Mouse (Mus musculus) MEL (cell line): ENCODE data around the gene Whrn. TPM values are rescaled to one million over a fixed set of nuclear protein-coding genes. Genes with fewer than 3 reads are reported as not detected.

Experiments used
- DNase-seq: peaks from one replicate; pipeline ENCODE4 v3.0.0; 2011; ENCODE audit warnings: low read depth, low spot score
- H3K27ac ChIP-seq: 2 replicates; pipeline ENCODE4 v1.5.1; 2012; ENCODE audit warnings: low read depth, mild to moderate bottlenecking, control low read depth, low read length, moderate library complexity; ENCODE audit not compliant: control insufficient read depth
- H3K27me3 ChIP-seq, 2 experiments: fragments of 150-350 bp in 1 of 2; sonication (generic) in 1 of 2; 2 replicates each; pipeline ENCODE4 v1.6.1; 2012; ENCODE audit warnings: low read length in 2 of 2, mild to moderate bottlenecking in 2 of 2, improper control_type of control experiment in 1 of 2, moderate library complexity in 1 of 2; ENCODE audit not compliant: insufficient read depth in 2 of 2, control insufficient read depth in 1 of 2
- H3K36me3 ChIP-seq, 2 experiments: 2 replicates each; pipeline ENCODE4 v1.6.1; 2012 to 2014; ENCODE audit warnings: low read length in 2 of 2, improper control_type of control experiment in 1 of 2, inconsistent platforms in 1 of 2, mild to moderate bottlenecking in 1 of 2; ENCODE audit not compliant: insufficient read depth in 2 of 2, control insufficient read depth in 1 of 2
- H3K4me1 ChIP-seq, 2 experiments: fragments of 150-350 bp in 1 of 2; sonication (generic) in 1 of 2; 2 replicates each; pipeline ENCODE4 v1.6.1; 2012; ENCODE audit warnings: low read length in 2 of 2, improper control_type of control experiment in 1 of 2, mild to moderate bottlenecking in 1 of 2; ENCODE audit not compliant: insufficient read depth in 2 of 2, control insufficient read depth in 1 of 2
- H3K4me3 ChIP-seq, 2 experiments: fragments of 150-350 bp in 1 of 2; sonication (generic) in 1 of 2; 2 replicates each; pipeline ENCODE4 v1.5.1; 2012; ENCODE audit warnings: low read depth in 2 of 2, low read length in 2 of 2, mild to moderate bottlenecking in 2 of 2, moderate library complexity in 2 of 2, control low read depth in 1 of 2, improper control_type of control experiment in 1 of 2; ENCODE audit not compliant: control insufficient read depth in 1 of 2, insufficient read depth in 1 of 2
- H3K79me2 ChIP-seq: 2 replicates; pipeline ENCODE4 v1.6.1; 2012; ENCODE audit warnings: mild to moderate bottlenecking, low read length, moderate library complexity; ENCODE audit not compliant: control insufficient read depth, poor library complexity, insufficient read depth
- H3K9ac ChIP-seq: 2 replicates; pipeline ENCODE4 v1.6.1; 2012; ENCODE audit warnings: low read depth, mild to moderate bottlenecking, control low read depth, low read length, moderate library complexity; ENCODE audit not compliant: control insufficient read depth, poor library complexity, severe bottlenecking
- H3K9me3 ChIP-seq: fragments of 150-350 bp; sonication (generic); replicated peaks from 2 replicates; pipeline ENCODE4 v1.6.1; 2012; ENCODE audit warnings: mild to moderate bottlenecking, low read length, improper control_type of control experiment, moderate library complexity; ENCODE audit not compliant: insufficient read depth
- BHLHE40 ChIP-seq: IDR thresholded peaks from 2 replicates; pipeline ENCODE4 v1.6.1; 2012; ENCODE audit warnings: low read depth, mild to moderate bottlenecking, inconsistent platforms, low read length, improper control_type of control experiment, borderline replicate concordance
- CHD1 ChIP-seq: IDR thresholded peaks from 2 replicates; pipeline ENCODE4 v1.6.1; 2012; ENCODE audit warnings: low read depth, mild to moderate bottlenecking, inconsistent platforms, low read length, improper control_type of control experiment
- CHD2 ChIP-seq: IDR thresholded peaks from 2 replicates; pipeline ENCODE4 v1.6.1; 2011; ENCODE audit warnings: low read length, improper control_type of control experiment
- CTCF ChIP-seq, 3 experiments: IDR thresholded peaks in 2 of 3; conservative IDR thresholded peaks in 1 of 3; 2 replicates each; pipeline ENCODE4 v1.5.1; 2011 to 2012; ENCODE audit warnings: low read length in 3 of 3, low read depth in 2 of 3, mild to moderate bottlenecking in 2 of 3, improper control_type of control experiment in 1 of 3, inconsistent platforms in 1 of 3, mixed read lengths in 1 of 3, moderate library complexity in 1 of 3; ENCODE audit not compliant: control insufficient read depth in 1 of 3, insufficient read depth in 1 of 3, poor library complexity in 1 of 3, severe bottlenecking in 1 of 3
- ELF1 ChIP-seq: IDR thresholded peaks from 2 replicates; pipeline ENCODE4 v1.6.1; 2014; ENCODE audit warnings: low read depth, mild to moderate bottlenecking, inconsistent platforms, low read length, improper control_type of control experiment, moderate library complexity
- EP300 ChIP-seq, 2 experiments: IDR thresholded peaks; 2 replicates each; pipeline ENCODE4 v1.6.1; 2011; ENCODE audit warnings: improper control_type of control experiment in 2 of 2, low read length in 2 of 2, low read depth in 1 of 2, mild to moderate bottlenecking in 1 of 2
- GATA1 ChIP-seq: IDR thresholded peaks from 2 replicates; pipeline ENCODE4 v1.6.1; 2011; ENCODE audit warnings: low read depth, low read length, improper control_type of control experiment
- HCFC1 ChIP-seq: IDR thresholded peaks from 2 replicates; pipeline ENCODE4 v1.6.1; 2012; ENCODE audit warnings: low read depth, mild to moderate bottlenecking, inconsistent platforms, low read length, improper control_type of control experiment, moderate library complexity
- KAT2A ChIP-seq: conservative IDR thresholded peaks from 2 replicates; pipeline ENCODE4 v1.6.1; 2012; ENCODE audit warnings: low read depth, low read length, improper control_type of control experiment, inconsistent platforms
- MAX ChIP-seq: IDR thresholded peaks from 2 replicates; pipeline ENCODE4 v1.6.1; 2011; ENCODE audit warnings: low read length, improper control_type of control experiment
- MAZ ChIP-seq: IDR thresholded peaks from 2 replicates; pipeline ENCODE4 v1.6.1; 2012; ENCODE audit warnings: low read depth, mild to moderate bottlenecking, inconsistent platforms, low read length, improper control_type of control experiment
- MEF2A ChIP-seq: IDR thresholded peaks from 2 replicates; pipeline ENCODE4 v1.6.1; 2014; ENCODE audit warnings: low read depth, mild to moderate bottlenecking, inconsistent platforms, low read length, improper control_type of control experiment; ENCODE audit not compliant: poor library complexity, insufficient replicate concordance, severe bottlenecking; ENCODE audit errors: extremely low read depth
- POLR2AphosphoS2 ChIP-seq: IDR thresholded peaks from 2 replicates; pipeline ENCODE4 v1.6.1; 2011; ENCODE audit warnings: low read length, improper control_type of control experiment
- POLR2AphosphoS5 ChIP-seq: IDR thresholded peaks from 2 replicates; pipeline ENCODE4 v1.6.1; 2012; ENCODE audit warnings: low read depth, borderline replicate concordance, mild to moderate bottlenecking, inconsistent platforms, low read length, moderate library complexity, mixed read lengths
- RAD21 ChIP-seq: IDR thresholded peaks from 2 replicates; pipeline ENCODE4 v1.6.1; 2011; ENCODE audit warnings: mild to moderate bottlenecking, low read depth, low read length, improper control_type of control experiment
- SIN3A ChIP-seq: IDR thresholded peaks from 2 replicates; pipeline ENCODE4 v1.6.1; 2012; ENCODE audit warnings: low read length, improper control_type of control experiment, inconsistent platforms
- SMC3 ChIP-seq: IDR thresholded peaks from 2 replicates; pipeline ENCODE4 v1.6.1; 2011; ENCODE audit warnings: low read depth, low read length, improper control_type of control experiment
- TAL1 ChIP-seq: IDR thresholded peaks from 2 replicates; pipeline ENCODE4 v1.6.1; 2012; ENCODE audit warnings: mild to moderate bottlenecking, inconsistent platforms, low read length, moderate library complexity, mixed read lengths
- TBP ChIP-seq: IDR thresholded peaks from 2 replicates; pipeline ENCODE4 v1.8.0; 2011; ENCODE audit warnings: low read depth, low read length, improper control_type of control experiment
- TCF12 ChIP-seq: IDR thresholded peaks from 2 replicates; pipeline ENCODE4 v1.6.1; 2014; ENCODE audit warnings: low read depth, mild to moderate bottlenecking, inconsistent platforms, low read length, improper control_type of control experiment, moderate library complexity
- ZC3H11A ChIP-seq: IDR thresholded peaks from 2 replicates; pipeline ENCODE4 v1.6.1; 2012; ENCODE audit warnings: low read depth, mild to moderate bottlenecking, inconsistent platforms, low read length, improper control_type of control experiment
- ZMIZ1 ChIP-seq: IDR thresholded peaks from 2 replicates; pipeline ENCODE4 v1.6.1; 2012; ENCODE audit warnings: low read depth, mild to moderate bottlenecking, inconsistent platforms, low read length, improper control_type of control experiment, moderate library complexity
- ZNF384 ChIP-seq: IDR thresholded peaks from 2 replicates; pipeline ENCODE4 v1.6.1; 2012; ENCODE audit warnings: low read depth, mild to moderate bottlenecking, inconsistent platforms, low read length, improper control_type of control experiment
- polyA plus RNA-seq, 2 experiments: library from polyadenylated mRNA; stranded (reverse) in 1 of 2; unstranded in 1 of 2; fragments of >175 nt in 1 of 2; fragments of >200 nt in 1 of 2; gene quantifications; 2 replicates each; pipeline versions ENCODE4 v1.2.1 to v1.2.4; 2012; ENCODE audit warnings: low replicate concordance in 2 of 2, low read depth in 1 of 2; ENCODE audit not compliant: insufficient read length in 2 of 2, insufficient read depth in 1 of 2, missing spikeins in 1 of 2
- total RNA-seq: library from RNA; depleted of rRNA; stranded (reverse); fragments of 300-350 nt; gene quantifications from 2 replicates; pipeline ENCODE4 v1.2.3, GENCODE M21; 2012

Gene Whrn
- total and polyA plus RNA-seq, 3 experiments = not detected

GRCm38 (mm10) chr4:63408649-63409048, 87.1 kb downstream of the Whrn start:
- H3K36me3 ChIP-seq = peaks cover 0 to 30% of the 10 kb centered on the region in 2 experiments; a peak in 2 of 4 replicates
- no peaks in the 10 kb centered on the region for H3K27me3 ChIP-seq
- peak overlapping the region; percentile 86 for H3K9ac ChIP-seq
- H3K4me3 ChIP-seq = peak overlapping the region; percentile 58 to 90
- H3K79me2 ChIP-seq = peaks cover 6% of the 10 kb centered on the region; the same call in 1 of the 2 replicates
- H3K4me1 ChIP-seq = peaks cover 12 to 53% of the 10 kb centered on the region in 2 experiments
- H3K9me3 ChIP-seq = no peaks in the 10 kb centered on the region
- peak; percentile 83 for DNase-seq
- TF ChIP-seq SMC3 (peak; percentile 70), MAZ (no peak), TBP (peak; percentile 28; the same call in 1 of the 2 replicates), ZC3H11A (peak; percentile 49), SIN3A (peak; percentile 38), RAD21 (peak; percentile 60), ZNF384 (no peak), CTCF (IDR thresholded peaks at IDR 0.05 in 2 of 3, conservative IDR thresholded peaks at IDR 0.05 in 1 of 3; ENCODE audit: control insufficient read depth in 1 of 3, insufficient read depth in 1 of 3, low read depth in 2 of 3, low read length in 3 of 3, poor library complexity in 1 of 3, severe bottlenecking in 1 of 3) (peak; percentile 64 to 74 (median 74)), BHLHE40 (0 out of 2 replicates have a peak, but pooled peaks have one; percentile 22), HCFC1 (0 out of 2 replicates have a peak, but pooled peaks have one; percentile 20), CHD2 (no peak)
- H3K27ac ChIP-seq = peak overlapping the region; percentile 93

- Histone ChIP-seq H3K9ac (peak overlapping the region; percentile 86), H3K36me3 (peaks cover 0 to 30% of the 10 kb centered on the region in 2 experiments; a peak in 2 of 4 replicates), H3K9me3 (no peaks in the 10 kb centered on the region), H3K79me2 (peaks cover 6% of the 10 kb centered on the region; the same call in 1 of the 2 replicates), H3K4me1 (peaks cover 12 to 53% of the 10 kb centered on the region in 2 experiments), H3K4me3 (peak overlapping the region; percentile 58 to 90), H3K27ac (peak overlapping the region; percentile 93; the same call in 1 of the 2 replicates), H3K27me3 (no peaks in the 10 kb centered on the region)
- no peak for DNase-seq
- TF ChIP-seq CHD2 (no peak), TAL1 (no peak), POLR2AphosphoS2 (no peak), CHD1 (no peak), TCF12 (no peak), EP300 (IDR thresholded peaks at IDR 0.05; ENCODE audit: low read depth in 1 of 2, low read length in 2 of 2) (no peak), POLR2AphosphoS5 (no peak), MAX (no peak), CTCF (IDR thresholded peaks at IDR 0.05 in 2 of 3, conservative IDR thresholded peaks at IDR 0.05 in 1 of 3; ENCODE audit: control insufficient read depth in 1 of 3, insufficient read depth in 1 of 3, low read depth in 2 of 3, low read length in 3 of 3, poor library complexity in 1 of 3, severe bottlenecking in 1 of 3) (no peak), KAT2A (no peak), RAD21 (no peak), MEF2A (no peak), HCFC1 (no peak), ZMIZ1 (no peak), GATA1 (no peak), ELF1 (no peak)
These were observed 87.5 kb downstream of the Whrn start for GRCm38 (mm10) chr4:63408247-63408646.
